Mouse (Mus musculus): ENCODE measurements around the gene Gpat3. TPM values are rescaled to one million over a fixed set of nuclear protein-coding genes. Genes with fewer than 3 reads are reported as not detected.

Gpat3 gene
- polyA plus RNA-seq, 1 experiment from 2014 or later: 0.36 TPM

DNA sequence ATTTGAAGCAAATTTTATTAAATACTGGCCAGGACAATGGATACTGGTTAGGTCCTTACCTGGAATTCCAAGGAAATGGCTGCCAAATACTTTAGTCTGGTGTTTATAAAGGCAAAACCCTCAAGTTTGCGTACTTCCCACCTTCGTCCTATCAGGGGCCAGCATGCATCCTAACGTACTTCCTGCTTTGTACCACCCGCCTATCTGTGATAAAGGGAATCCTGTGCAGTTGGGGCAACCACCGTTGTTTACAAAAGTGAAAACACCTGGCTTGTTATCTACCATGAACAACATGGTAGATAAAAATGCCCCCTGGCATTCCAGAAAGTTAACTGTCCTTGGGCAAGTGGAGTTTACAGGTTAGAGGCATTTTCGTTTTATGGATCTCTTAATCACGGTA is 63.0 kb downstream of the Gpat3 start:
- Histone ChIP-seq H3K4me2 (no peak overlapping the region), H3K27ac (no peak overlapping the region), H3K27me3 (replicated peaks) (no peaks in the 10 kb centered on the region), H3K36me3 (replicated peaks) (no peaks in the 10 kb centered on the region), H3K9ac (no peak overlapping the region), H3K4me3 (no peak overlapping the region), H3K9me3 (no peaks in the 10 kb centered on the region), H3K4me1 (no peaks in the 10 kb centered on the region)
- 91% methylated on average over 7 of the region's 7 CpGs for WGBS
- no peak for ATAC-seq (replicated peaks)

DNA sequence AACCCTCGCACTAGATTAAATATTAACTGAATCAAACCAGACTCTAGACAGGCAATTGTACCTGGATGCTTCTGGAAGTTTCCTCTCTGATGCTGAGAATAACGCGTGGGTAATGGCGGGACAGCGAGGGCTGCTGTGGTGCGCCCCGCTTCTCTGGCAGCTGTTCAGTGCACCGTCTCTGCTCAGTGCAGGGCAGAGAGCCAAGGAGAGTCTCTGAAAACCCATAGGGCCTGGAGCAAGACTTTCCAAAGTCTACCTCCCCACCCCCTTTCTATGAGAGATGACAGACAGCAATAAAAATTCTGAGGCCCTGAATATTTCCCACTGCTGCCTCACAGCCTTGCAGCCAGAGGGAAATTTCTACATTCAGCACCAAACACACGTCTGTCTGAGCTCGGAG is 63.4 kb downstream of the Gpat3 start:
- no peaks in the 10 kb centered on the region for H3K9me3 ChIP-seq
- no peaks in the 10 kb centered on the region for H3K4me1 ChIP-seq
- no peak overlapping the region for H3K27ac ChIP-seq
- no peak overlapping the region for H3K4me3 ChIP-seq
- H3K27me3 ChIP-seq (replicated peaks): no peaks in the 10 kb centered on the region
- no peak overlapping the region for H3K4me2 ChIP-seq
- H3K9ac ChIP-seq: no peak overlapping the region
- WGBS: 93% methylated on average over 10 of the region's 10 CpGs
- ATAC-seq (replicated peaks): no peak
- no peaks in the 10 kb centered on the region for H3K36me3 ChIP-seq (replicated peaks)

DNA sequence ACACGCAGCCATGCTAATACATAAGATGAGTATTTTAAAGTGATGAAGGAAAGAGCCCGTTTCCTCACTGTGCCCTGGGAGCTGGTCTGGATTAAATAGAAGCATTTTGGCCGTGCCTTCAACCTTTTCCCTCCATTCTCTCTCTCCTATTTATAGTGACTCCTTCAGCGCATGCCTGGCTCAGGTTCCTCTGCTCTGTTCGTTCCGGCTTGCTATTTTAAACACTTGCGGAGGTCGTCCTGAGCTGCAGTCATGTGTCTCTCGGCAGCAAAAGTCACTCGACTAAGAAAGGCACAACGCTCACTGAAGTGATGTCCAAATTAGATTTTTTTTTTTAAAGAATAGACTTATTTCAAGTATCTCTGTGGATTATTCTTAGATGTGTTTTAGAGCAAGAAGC is 64.2 kb downstream of the Gpat3 start:
- Histone ChIP-seq H3K4me2 (no peak overlapping the region), H3K27ac (no peak overlapping the region), H3K4me1 (no peaks in the 10 kb centered on the region), H3K9ac (no peak overlapping the region), H3K4me3 (no peak overlapping the region), H3K36me3 (replicated peaks) (no peaks in the 10 kb centered on the region), H3K27me3 (replicated peaks) (no peaks in the 10 kb centered on the region), H3K9me3 (no peaks in the 10 kb centered on the region)
- WGBS: 88% methylated on average over 11 of the region's 11 CpGs
- no peak for ATAC-seq (replicated peaks)

DNA sequence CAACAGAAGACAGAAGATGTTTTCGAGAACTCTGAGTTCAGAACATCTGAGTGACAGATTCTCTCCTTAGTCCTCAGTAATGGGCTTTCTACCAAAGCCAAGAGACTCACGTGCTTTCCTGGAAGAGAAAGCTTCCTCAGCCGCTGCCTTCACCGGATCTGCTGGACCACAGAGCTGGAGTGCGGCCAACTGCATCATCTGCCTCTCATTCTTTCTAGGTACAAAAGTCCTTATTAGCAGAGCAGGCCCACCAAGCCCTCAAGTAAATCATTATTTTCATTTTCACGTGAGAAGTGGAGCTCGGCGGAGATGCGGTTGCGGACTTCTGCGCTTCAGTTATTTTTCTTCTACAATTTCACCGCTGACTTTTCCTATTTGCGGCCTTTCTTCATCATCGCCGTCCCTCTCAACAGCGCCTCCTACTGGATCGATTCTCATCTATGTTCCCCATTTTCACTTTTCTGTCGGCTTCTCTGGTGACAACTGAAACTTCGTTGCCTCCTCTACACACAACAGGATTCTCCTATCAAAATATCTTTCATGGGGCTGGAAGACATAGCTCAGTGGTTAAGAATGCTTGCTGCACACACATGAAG is 66.1 kb downstream of the Gpat3 start:
- peaks cover 3% of the 10 kb centered on the region for H3K27me3 ChIP-seq (replicated peaks)
- no peaks in the 10 kb centered on the region for H3K4me1 ChIP-seq
- H3K27ac ChIP-seq: no peak overlapping the region
- no peak overlapping the region for H3K4me3 ChIP-seq
- no peaks in the 10 kb centered on the region for H3K9me3 ChIP-seq
- ATAC-seq (replicated peaks): no peak
- H3K4me2 ChIP-seq: no peak overlapping the region
- WGBS: 78% methylated on average over 19 of the region's 19 CpGs
- H3K9ac ChIP-seq: no peak overlapping the region
- no peaks in the 10 kb centered on the region for H3K36me3 ChIP-seq (replicated peaks)

DNA sequence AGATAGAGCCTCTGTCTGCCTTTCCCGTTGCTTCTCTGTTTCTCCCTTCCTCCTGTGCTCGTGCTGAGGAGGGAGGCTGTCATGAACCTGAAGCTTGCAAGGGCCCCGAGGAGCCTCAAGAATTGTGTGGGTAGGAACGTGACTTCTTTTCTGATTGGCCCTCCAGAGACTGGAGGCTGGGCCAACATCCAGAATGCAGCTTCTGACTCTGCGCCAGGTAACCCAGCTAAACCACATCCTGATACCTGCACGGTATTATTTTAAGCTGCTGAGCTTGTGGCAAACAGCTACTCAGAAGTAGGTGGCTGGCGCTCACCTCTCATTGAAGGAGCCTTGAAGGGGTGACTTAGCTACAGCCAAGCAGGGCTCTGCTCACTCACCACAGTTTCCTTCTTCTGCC is 66.9 kb downstream of the Gpat3 start:
- Histone ChIP-seq H3K4me3 (no peak overlapping the region), H3K36me3 (replicated peaks) (no peaks in the 10 kb centered on the region), H3K4me1 (no peaks in the 10 kb centered on the region), H3K9me3 (no peaks in the 10 kb centered on the region), H3K27ac (no peak overlapping the region), H3K9ac (no peak overlapping the region), H3K27me3 (replicated peaks) (peaks cover 4% of the 10 kb centered on the region), H3K4me2 (no peak overlapping the region)
- 90% methylated on average over 7 of the region's 7 CpGs for WGBS
- ATAC-seq (replicated peaks): no peak

DNA sequence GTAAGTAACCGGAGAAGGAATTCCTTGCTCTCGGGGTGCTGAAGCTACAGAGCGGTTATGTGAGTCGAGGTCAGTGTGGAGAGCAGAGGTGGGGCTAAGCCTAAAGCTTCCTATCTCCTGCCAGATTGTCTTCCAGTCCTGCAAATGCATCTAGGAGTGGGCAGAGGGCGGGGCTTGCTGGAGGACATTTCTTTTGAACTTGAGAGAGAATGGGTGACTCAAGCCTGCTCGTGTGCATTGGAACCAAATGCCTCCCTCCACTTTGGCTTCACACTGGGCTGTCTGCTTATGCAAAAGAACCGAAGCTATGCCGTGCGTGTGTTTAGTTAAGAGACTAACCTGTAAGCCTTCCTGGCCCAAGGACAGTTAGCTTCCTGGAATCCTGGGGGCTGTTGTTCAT is 67.8 kb downstream of the Gpat3 start:
- H3K4me1 ChIP-seq: no peaks in the 10 kb centered on the region
- no peaks in the 10 kb centered on the region for H3K36me3 ChIP-seq (replicated peaks)
- H3K9ac ChIP-seq: no peak overlapping the region
- H3K27ac ChIP-seq: no peak overlapping the region
- ATAC-seq (replicated peaks): no peak
- 73% methylated on average over 9 of the region's 9 CpGs for WGBS
- peaks cover 9% of the 10 kb centered on the region for H3K27me3 ChIP-seq (replicated peaks)
- no peak overlapping the region for H3K4me3 ChIP-seq
- H3K9me3 ChIP-seq: no peaks in the 10 kb centered on the region
- no peak overlapping the region for H3K4me2 ChIP-seq

DNA sequence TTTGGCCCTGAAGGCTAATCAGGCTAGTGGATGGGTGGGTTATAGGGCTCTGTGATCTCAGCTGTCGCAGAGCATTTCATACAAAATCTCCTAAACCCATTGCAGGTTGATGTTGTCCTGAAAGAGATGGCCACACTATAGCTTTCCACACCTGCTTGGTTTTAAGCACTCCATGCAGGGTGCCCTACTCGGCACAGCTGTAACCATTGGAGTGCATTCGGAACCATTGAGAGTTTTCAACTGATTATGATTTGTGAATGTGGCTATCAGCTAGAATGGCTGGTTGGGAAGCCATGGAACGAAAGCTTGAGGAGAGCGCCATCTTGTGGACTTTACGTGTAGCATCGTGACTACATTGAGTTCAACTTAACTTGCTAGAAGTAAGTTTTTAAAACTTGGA is 69.5 kb downstream of the Gpat3 start:
- no peak overlapping the region for H3K9ac ChIP-seq
- no peak overlapping the region for H3K27ac ChIP-seq
- ATAC-seq (replicated peaks): no peak
- H3K27me3 ChIP-seq (replicated peaks): peaks cover 16% of the 10 kb centered on the region
- no peaks in the 10 kb centered on the region for H3K36me3 ChIP-seq (replicated peaks)
- no peaks in the 10 kb centered on the region for H3K4me1 ChIP-seq
- no peak overlapping the region for H3K4me2 ChIP-seq
- WGBS: 17% methylated on average over 7 of the region's 7 CpGs
- no peaks in the 10 kb centered on the region for H3K9me3 ChIP-seq
- no peak overlapping the region for H3K4me3 ChIP-seq

DNA sequence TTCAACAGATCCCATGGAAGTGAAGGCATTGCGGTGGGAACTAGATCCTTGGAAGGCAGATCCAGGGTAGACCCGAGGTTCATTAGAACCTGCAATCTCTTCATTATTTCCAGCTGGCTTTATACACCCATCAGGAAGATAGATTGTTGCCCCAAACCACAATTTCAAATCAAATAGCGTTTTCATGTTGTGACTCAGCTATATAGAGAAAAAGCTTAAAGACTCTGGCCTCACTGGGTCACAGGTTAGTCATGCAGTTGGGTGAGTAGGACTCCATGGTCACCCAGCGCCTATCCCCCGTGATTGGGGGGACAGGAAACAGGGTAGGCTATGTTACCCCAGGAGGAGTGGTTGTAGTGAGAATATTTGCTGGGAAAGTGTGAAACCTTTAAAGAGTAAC is 69.9 kb downstream of the Gpat3 start:
- no peaks in the 10 kb centered on the region for H3K9me3 ChIP-seq
- 51% methylated on average over 5 of the region's 5 CpGs for WGBS
- no peak overlapping the region for H3K9ac ChIP-seq
- H3K27ac ChIP-seq: no peak overlapping the region
- no peak overlapping the region for H3K4me2 ChIP-seq
- H3K27me3 ChIP-seq (replicated peaks): peaks cover 18% of the 10 kb centered on the region
- no peaks in the 10 kb centered on the region for H3K36me3 ChIP-seq (replicated peaks)
- no peak overlapping the region for H3K4me3 ChIP-seq
- ATAC-seq (replicated peaks): no peak
- no peaks in the 10 kb centered on the region for H3K4me1 ChIP-seq

DNA sequence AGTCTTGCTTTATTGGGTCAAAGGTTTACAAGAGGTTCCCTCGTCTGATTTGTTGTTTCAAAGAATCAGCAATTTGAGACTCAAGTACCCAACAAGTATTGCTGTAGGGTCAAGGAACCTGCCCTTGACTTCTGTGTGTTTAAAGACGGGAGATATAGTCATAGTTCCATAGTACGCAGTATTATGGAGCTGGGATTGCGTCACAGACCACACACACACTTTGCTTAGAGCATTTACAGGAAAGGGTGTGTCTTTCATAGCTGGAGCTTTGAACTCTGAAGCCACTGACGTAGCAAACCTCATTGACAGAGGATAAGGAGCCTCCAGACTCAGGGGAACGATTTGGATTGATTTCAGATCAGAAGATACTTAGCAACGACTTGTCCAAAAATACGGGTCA is 70.9 kb downstream of the Gpat3 start:
- Histone ChIP-seq H3K4me3 (no peak overlapping the region), H3K36me3 (replicated peaks) (no peaks in the 10 kb centered on the region), H3K9ac (no peak overlapping the region), H3K9me3 (no peaks in the 10 kb centered on the region), H3K4me2 (no peak overlapping the region), H3K4me1 (no peaks in the 10 kb centered on the region), H3K27me3 (replicated peaks) (peaks cover 18% of the 10 kb centered on the region), H3K27ac (no peak overlapping the region)
- no peak for ATAC-seq (replicated peaks)
- whole genome bisulfite sequencing: 81% methylated on average over 8 of the region's 8 CpGs

DNA sequence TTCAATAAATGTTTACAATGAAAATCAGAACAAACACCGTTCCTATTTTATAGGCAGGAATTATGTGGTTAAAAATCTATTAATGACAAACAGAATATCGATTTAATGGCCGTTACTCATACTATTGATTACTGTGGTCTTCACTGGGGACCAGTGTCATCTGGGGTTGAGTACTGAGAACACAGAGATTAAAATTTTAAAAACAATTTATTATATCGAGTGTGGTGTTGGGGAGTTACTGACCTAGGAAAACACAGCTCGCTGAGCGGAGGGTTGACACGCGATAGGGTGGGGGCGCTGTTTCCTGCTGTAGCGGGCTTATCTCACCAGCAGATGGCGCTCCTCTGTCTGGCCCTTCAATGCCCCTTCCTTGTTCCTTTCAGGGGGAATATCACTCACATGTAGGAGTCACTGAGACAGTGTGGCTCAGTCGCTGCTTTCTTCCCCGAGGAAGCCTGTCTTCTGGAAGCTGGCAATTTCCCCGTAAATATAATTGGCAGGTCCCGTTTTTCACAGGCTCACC is 71.8 kb downstream of the Gpat3 start:
- Histone ChIP-seq H3K4me1 (no peaks in the 10 kb centered on the region), H3K9me3 (no peaks in the 10 kb centered on the region), H3K4me2 (no peak overlapping the region), H3K9ac (no peak overlapping the region), H3K27me3 (replicated peaks) (peaks cover 18% of the 10 kb centered on the region), H3K4me3 (no peak overlapping the region), H3K36me3 (replicated peaks) (no peaks in the 10 kb centered on the region), H3K27ac (no peak overlapping the region)
- no peak for ATAC-seq (replicated peaks)
- WGBS: 22% methylated on average over 15 of the region's 15 CpGs

DNA sequence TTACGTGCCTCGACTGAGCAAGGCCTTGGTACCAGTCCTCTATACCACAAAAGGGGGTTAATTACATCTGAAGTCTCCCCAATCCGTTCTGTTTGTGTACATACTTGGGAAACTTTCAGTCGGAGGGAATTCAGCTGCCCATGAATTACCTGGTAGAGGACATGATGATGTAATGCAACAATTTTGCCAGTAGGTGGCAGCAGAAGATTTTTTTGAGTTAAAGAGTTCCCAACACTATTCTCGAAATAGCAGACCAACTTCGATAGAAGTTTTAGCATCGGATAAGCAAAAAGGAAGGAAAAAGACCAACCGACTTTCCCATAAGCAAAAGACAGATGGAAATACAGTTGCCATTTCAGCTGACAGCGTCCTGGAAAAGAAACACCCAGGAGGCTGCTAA is 73.6 kb downstream of the Gpat3 start:
- H3K9ac ChIP-seq: no peak overlapping the region
- no peak overlapping the region for H3K4me2 ChIP-seq
- H3K27me3 ChIP-seq (replicated peaks): peaks cover 18% of the 10 kb centered on the region
- H3K36me3 ChIP-seq (replicated peaks): no peaks in the 10 kb centered on the region
- 20% methylated on average over 9 of the region's 9 CpGs for WGBS
- ATAC-seq (replicated peaks): no peak
- no peaks in the 10 kb centered on the region for H3K9me3 ChIP-seq
- no peak overlapping the region for H3K27ac ChIP-seq
- no peak overlapping the region for H3K4me3 ChIP-seq
- H3K4me1 ChIP-seq: no peaks in the 10 kb centered on the region

DNA sequence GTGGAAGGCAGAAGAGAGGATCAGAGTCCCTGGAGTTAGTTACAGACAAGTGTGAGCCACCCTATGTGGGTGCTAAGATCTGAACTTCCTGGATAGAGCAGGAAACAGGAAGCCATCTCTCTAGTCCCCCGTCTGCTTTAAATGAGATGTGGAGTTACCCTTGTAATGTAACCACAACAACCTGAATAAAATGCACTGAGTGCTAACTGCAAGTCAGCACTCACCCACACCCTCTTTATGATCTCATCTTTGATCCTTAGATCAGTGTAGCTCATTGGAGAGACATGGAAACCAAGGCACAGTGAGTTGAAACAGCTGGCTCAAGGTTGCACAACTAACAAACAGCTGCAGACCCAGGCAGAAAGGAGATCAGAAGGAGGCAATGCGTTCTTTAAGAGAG is 84.2 kb downstream of the Gpat3 start:
- no peaks in the 10 kb centered on the region for H3K36me3 ChIP-seq (replicated peaks)
- H3K4me3 ChIP-seq: no peak overlapping the region
- no peaks in the 10 kb centered on the region for H3K9me3 ChIP-seq
- H3K4me1 ChIP-seq: no peaks in the 10 kb centered on the region
- WGBS: 84% methylated on average over 2 of the region's 2 CpGs
- ATAC-seq (replicated peaks): no peak
- no peak overlapping the region for H3K27ac ChIP-seq
- no peak overlapping the region for H3K4me2 ChIP-seq
- no peaks in the 10 kb centered on the region for H3K27me3 ChIP-seq (replicated peaks)
- H3K9ac ChIP-seq: no peak overlapping the region

DNA sequence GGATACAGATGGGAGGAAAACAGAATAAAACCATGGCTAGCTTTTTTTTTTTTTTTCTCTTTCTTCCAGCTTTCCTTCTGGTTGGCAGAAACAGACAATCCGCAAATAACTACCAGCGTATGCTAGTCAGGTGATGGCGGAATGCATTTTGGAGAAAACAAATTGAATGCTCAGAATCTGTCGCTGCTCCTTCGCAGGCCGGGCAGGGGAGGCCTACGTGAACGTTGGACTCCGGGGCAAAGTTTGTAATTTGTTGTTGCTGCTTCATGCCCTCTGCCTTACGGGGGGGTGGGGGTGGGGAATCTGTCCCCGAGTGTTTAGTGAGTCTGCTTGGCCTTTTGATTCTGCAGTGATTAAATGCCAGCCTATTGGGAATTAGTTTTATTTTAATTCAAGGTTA is 98.2 kb downstream of the Gpat3 start:
- Histone ChIP-seq H3K9ac (no peak overlapping the region), H3K27me3 (replicated peaks) (no peaks in the 10 kb centered on the region)
- WGBS: 68% methylated on average over 11 of the region's 11 CpGs

More for the DNA sequence above, 98.2 kb downstream of the Gpat3 start:
- H3K4me1 ChIP-seq: peaks cover 4% of the 10 kb centered on the region; the same call in 1 of the 2 replicates
- H3K36me3 ChIP-seq (replicated peaks): no peaks in the 10 kb centered on the region
- no peak overlapping the region for H3K4me3 ChIP-seq
- no peak overlapping the region for H3K27ac ChIP-seq
- no peak overlapping the region for H3K4me2 ChIP-seq
- ATAC-seq (replicated peaks): no peak
- no peaks in the 10 kb centered on the region for H3K9me3 ChIP-seq
